Mouse (Mus musculus) spleen, adult 18-20 months (tissue): ENCODE measurements around the gene Cfap97.
A peak's percentile ranks its signal among the peaks of the same experiment; 100 is the strongest.
"Not testable (repeated sequence)": the region's sequence is repeated elsewhere in the genome, so short reads cannot be mapped to it uniquely, and the experiment has no call there.

Experiments
- DNase-seq, 2 experiments: peaks; one replicate each; pipeline ENCODE4 v3.0.0; 2022; ENCODE audit warnings: mixed read lengths in 2 of 2

Gene Cfap97

GRCm38 (mm10) chr8:46151202-46152062 is at the start of gene Cfap97:
Gene Cfap97, plus strand, starts transcription at chr8:46151771.
- DNase-seq = peak; percentile 37 to 57

- DNase-seq = no peak
Observed at GRCm38 (mm10) chr8:46103434-46103833, 48.1 kb upstream of the Cfap97 start.

- no peak for DNase-seq
Observed at GRCm38 (mm10) chr8:46107690-46108089, 43.9 kb upstream of the Cfap97 start.

- not testable (repeated sequence) for DNase-seq
Observed at GRCm38 (mm10) chr8:46113421-46114170, 38.0 kb upstream of the Cfap97 start.

GRCm38 (mm10) chr8:46117172-46117571 is 34.4 kb upstream of the Cfap97 start:
- no peak for DNase-seq

GRCm38 (mm10) chr8:46119176-46119575 is 32.4 kb upstream of the Cfap97 start:
- DNase-seq = no peak

- no peak for DNase-seq
Observed at GRCm38 (mm10) chr8:46122498-46122897, 29.1 kb upstream of the Cfap97 start.

GRCm38 (mm10) chr8:46130426-46130825 is 21.1 kb upstream of the Cfap97 start:
- DNase-seq = no peak

GRCm38 (mm10) chr8:46135546-46135945 is 16.0 kb upstream of the Cfap97 start:
- not testable (repeated sequence) for DNase-seq

GRCm38 (mm10) chr8:46137336-46137735 is 14.2 kb upstream of the Cfap97 start:
- DNase-seq = no peak

- DNase-seq = no peak
Observed at GRCm38 (mm10) chr8:46137843-46138596, 13.6 kb upstream of the Cfap97 start.

- DNase-seq = no peak
Observed at GRCm38 (mm10) chr8:46140376-46141120, 11.0 kb upstream of the Cfap97 start.

- no peak for DNase-seq
Observed at GRCm38 (mm10) chr8:46141688-46142087, 9.9 kb upstream of the Cfap97 start.

- no peak for DNase-seq
Observed at GRCm38 (mm10) chr8:46142498-46143081, 9.0 kb upstream of the Cfap97 start.

GRCm38 (mm10) chr8:46143470-46143869 is 8.1 kb upstream of the Cfap97 start:
- DNase-seq = no peak

- DNase-seq = no peak
Observed at GRCm38 (mm10) chr8:46143924-46144323, 7.6 kb upstream of the Cfap97 start.

- DNase-seq = no peak
Observed at GRCm38 (mm10) chr8:46146173-46146572, 5.4 kb upstream of the Cfap97 start.

GRCm38 (mm10) chr8:46149306-46149705 is 2.3 kb upstream of the Cfap97 start:
- DNase-seq = no peak

GRCm38 (mm10) chr8:46149782-46150181 is 1.8 kb upstream of the Cfap97 start:
- no peak for DNase-seq

GRCm38 (mm10) chr8:46152064-46153031 is 777 bp downstream of the Cfap97 start, which contains the start of gene Snx25:
Gene Snx25, minus strand, starts transcription at chr8:46152159.
- peak; percentile 94 to 98 for DNase-seq

- no peak for DNase-seq
Observed at GRCm38 (mm10) chr8:46153042-46153441, 1.5 kb downstream of the Cfap97 start.
